Mouse (Mus musculus): ENCODE results near the gene Shroom1.

DNA sequence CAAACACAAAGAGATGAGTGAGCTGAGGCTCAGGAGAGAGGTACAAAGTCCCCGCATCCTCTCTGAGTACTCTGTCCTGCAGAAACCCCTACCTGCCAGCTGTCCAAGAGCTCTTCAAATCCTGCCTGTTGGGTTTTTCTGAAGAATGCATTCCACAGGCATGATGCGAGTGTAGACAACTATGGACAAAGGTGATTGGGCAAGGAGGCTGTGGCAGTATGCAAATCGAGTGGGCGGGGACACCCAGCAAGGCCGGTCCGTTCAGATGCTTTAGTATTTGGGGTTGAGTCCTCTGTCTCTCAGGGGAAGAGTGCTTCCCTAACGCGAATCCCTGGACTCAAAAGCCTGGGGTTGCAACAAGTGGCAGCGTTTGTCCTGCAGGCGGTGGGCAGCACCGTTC, 43.6 kb downstream of the Shroom1 start:
- TF ChIP-seq GATA1 (IDR thresholded peaks at IDR 0.05; ENCODE audit: borderline replicate concordance, low read length): no peak
- TF ChIP-seq FLI1 (IDR thresholded peaks at IDR 0.05; ENCODE audit: low read length): no peak
